Mouse (Mus musculus) erythroblast, embryonic 14.5 days (primary cell): Measurements from ENCODE around the gene Gm20716. TPM values are rescaled to one million over a fixed set of nuclear protein-coding genes. Genes with fewer than 3 reads are reported as not detected.

Experiments used
- H3K27me3 ChIP-seq: 2 replicates; pipeline ENCODE4 v1.6.1; 2012; ENCODE audit warnings: inconsistent platforms; ENCODE audit not compliant: control insufficient read depth
- H3K36me3 ChIP-seq: 2 replicates; pipeline ENCODE4 v1.6.1; 2012; ENCODE audit warnings: mild to moderate bottlenecking, inconsistent platforms; ENCODE audit not compliant: control insufficient read depth
- H3K4me1 ChIP-seq: 2 replicates; pipeline ENCODE4 v1.6.1; 2012; ENCODE audit warnings: inconsistent platforms; ENCODE audit not compliant: control insufficient read depth
- H3K4me3 ChIP-seq: replicated peaks from 2 replicates; pipeline ENCODE3; 2012; ENCODE audit warnings: moderate library complexity, mild to moderate bottlenecking, inconsistent platforms
- H3K9me3 ChIP-seq: 2 replicates; pipeline ENCODE4 v1.6.1; 2012; ENCODE audit warnings: low read length, inconsistent platforms, mixed read lengths; ENCODE audit not compliant: control insufficient read depth
- GATA1 ChIP-seq: IDR thresholded peaks from 2 replicates; pipeline ENCODE4 v1.6.1; 2012; ENCODE audit warnings: low read length, inconsistent platforms, mixed read lengths
- TAL1 ChIP-seq: IDR thresholded peaks from 3 replicates; pipeline ENCODE4 v1.6.1; 2012; ENCODE audit warnings: low read length, inconsistent platforms, mixed read lengths
- polyA plus RNA-seq: library from polyadenylated mRNA; stranded (reverse); fragments of >175 nt; gene quantifications from 2 replicates; pipeline ENCODE4 v1.2.3, GENCODE M21; 2012

Gene Gm20716
- polyA plus RNA-seq, 1 experiment, result not detected

DNA sequence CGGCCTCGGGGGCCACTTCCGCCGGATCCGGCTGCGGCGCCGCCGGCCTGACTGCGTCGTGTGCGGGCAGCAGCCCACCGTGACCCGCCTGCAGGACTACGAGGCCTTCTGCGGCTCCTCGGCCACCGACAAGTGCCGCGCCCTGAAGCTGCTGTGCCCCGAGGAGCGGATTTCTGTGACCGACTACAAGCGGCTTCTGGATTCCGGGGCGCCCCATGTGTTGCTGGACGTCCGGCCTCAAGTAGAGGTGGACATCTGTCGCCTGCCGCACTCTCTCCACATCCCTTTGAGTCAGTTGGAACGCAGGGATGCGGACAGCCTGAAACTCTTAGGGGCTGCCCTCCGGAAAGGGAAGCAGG is 1.3 kb upstream of the Gm20716 start:
- Histone ChIP-seq H3K4me3 (peak overlapping the region; percentile 100), H3K36me3 (peaks cover 44% of the 10 kb centered on the region), H3K27me3 (no peaks in the 10 kb centered on the region), H3K9me3 (no peaks in the 10 kb centered on the region), H3K4me1 (peaks cover 45% of the 10 kb centered on the region)
- no peak for TF ChIP-seq GATA1
- no peak for TF ChIP-seq TAL1

- TF ChIP-seq GATA1 (no peak), TAL1 (no peak)
- no peaks in the 10 kb centered on the region for H3K27me3 ChIP-seq
- no peaks in the 10 kb centered on the region for H3K9me3 ChIP-seq
- H3K4me1 ChIP-seq, result peaks cover 45% of the 10 kb centered on the region
- H3K4me3 ChIP-seq, result peak overlapping the region; percentile 100
- peaks cover 49% of the 10 kb centered on the region for H3K36me3 ChIP-seq
Measured at GRCm38 (mm10) chr2:168230773-168231470, 758 bp upstream of the Gm20716 start.

DNA sequence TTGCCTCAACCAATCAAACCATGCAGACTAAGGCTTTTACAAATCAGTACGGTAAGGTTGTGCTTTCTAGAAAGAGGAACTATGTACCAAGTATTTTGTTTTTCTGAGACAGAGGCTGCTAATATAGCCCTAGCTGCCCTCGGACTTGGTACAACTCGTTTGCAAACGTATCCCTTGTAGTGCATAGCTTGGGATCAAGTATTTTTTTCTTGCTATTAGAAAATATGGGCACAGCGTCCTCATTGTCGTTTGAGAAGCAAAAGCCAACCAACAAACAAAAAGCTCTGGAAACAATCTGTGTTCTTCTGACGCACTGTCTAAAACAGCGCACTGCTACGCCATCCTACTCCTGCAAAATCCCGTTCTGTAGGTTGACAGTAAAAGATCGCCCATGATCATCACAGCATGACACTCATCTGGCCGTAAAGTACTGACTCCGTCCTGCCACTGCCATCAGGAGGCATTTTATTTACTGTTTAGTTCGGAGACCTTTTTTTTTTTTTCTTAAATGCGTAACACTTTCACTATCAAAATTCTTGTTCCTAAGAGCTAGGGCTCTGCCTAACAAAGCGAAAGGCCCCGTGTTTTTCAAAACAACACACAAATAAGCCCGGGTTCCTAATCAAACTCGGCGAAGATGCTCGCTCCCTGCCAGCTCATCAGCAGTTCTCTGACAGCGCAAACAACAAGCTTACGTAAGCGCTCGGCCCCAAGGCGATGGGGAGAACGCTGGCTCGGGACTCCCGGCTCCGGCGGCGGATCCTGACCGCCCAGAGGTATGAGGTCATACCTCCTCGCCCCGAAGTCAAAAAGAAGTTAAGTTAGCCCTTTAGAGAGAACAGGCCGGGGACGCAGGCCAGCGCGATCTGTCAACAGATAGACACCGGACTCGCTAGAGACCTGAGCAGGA is 793 bp downstream of the Gm20716 start:
- peak overlapping the region; percentile 100 for H3K4me3 ChIP-seq
- peaks cover 65% of the 10 kb centered on the region for H3K36me3 ChIP-seq
- peaks cover 45% of the 10 kb centered on the region for H3K4me1 ChIP-seq
- no peaks in the 10 kb centered on the region for H3K27me3 ChIP-seq
- H3K9me3 ChIP-seq, result no peaks in the 10 kb centered on the region
- TF ChIP-seq GATA1, result no peak
- no peak for TF ChIP-seq TAL1

DNA sequence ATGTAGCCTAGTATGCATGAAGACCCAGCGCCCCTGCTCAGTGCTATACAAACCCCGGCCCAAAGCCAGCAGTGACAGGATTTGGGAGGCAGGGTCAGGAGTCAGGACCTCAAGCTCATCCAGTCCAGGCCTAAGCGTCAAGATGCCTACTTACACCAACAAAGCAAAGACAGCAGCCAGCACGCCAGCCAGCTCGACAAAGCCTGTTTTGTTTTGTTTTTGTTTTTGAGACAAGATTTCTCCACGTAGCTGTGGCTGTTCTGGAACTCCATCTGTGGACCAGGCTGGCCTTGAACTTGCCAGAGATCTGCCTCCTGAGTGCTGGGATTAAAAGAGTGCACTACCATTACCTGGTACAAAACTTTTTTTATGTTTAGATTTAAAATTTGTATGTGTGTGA is 6.8 kb downstream of the Gm20716 start:
- Histone ChIP-seq H3K27me3 (no peaks in the 10 kb centered on the region), H3K4me1 (peaks cover 14% of the 10 kb centered on the region), H3K36me3 (peaks cover 95% of the 10 kb centered on the region), H3K9me3 (no peaks in the 10 kb centered on the region), H3K4me3 (no peak overlapping the region)
- TF ChIP-seq GATA1, result no peak
- TF ChIP-seq TAL1, result no peak

DNA sequence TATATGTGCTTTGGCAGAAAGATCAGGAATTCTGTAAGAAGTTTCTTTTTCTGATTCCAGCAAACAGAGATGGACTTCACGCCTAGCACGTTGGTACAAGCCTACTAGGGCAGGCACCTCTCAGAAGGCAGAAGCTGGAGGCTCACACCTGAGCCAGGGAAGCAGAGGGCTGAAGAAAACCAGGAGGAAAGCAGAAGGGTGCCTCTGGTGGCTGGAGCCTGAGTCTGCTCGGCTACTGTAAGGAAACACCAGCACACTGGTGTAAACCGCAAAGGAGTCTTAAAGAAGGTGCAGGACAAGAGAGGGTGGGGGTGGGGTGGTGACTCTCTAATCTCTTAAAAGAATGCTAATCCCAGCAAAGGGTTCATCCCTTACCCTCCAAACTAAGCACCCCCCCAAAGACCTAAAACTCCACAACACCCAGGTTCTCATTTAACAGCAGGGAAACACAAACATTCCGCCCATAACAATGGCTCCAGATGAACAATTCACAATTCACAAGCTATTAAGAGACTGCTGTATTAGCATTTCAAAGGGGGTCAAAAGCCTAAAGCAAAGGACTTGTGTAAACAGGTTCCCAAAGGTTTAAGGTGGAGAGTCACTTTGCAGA is 16.3 kb downstream of the Gm20716 start:
- no peak for TF ChIP-seq GATA1
- TF ChIP-seq TAL1, result no peak
- no peaks in the 10 kb centered on the region for H3K4me1 ChIP-seq

DNA sequence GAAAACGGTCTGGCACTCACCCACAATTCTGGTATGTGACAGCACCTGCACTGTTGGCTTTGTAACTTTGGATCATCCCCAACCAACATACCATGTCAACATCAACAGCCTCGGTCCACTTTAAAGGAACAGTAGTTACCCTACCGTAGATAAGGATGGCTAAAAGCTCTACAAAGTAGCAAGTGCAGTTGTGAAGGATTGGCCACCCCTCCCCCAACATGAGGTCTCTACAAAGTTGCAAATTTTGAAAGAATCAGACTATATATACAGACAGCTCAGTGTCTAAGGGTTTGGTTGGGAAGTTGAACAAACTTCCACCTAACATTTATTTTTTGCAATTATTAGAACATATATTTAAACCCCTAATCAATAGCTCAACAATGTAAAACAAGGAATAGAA is 22.3 kb downstream of the Gm20716 start:
- H3K4me3 ChIP-seq, result peak overlapping the region; percentile 97
- H3K27me3 ChIP-seq, result no peaks in the 10 kb centered on the region
- H3K36me3 ChIP-seq, result peaks cover 81% of the 10 kb centered on the region
- no peaks in the 10 kb centered on the region for H3K9me3 ChIP-seq
- TF ChIP-seq GATA1 (no peak), TAL1 (no peak)
- H3K4me1 ChIP-seq, result peaks cover 36% of the 10 kb centered on the region

More for the DNA sequence above, 16.3 kb downstream of the Gm20716 start:
- H3K27me3 ChIP-seq, result no peaks in the 10 kb centered on the region
- peaks cover 98% of the 10 kb centered on the region for H3K36me3 ChIP-seq
- H3K4me3 ChIP-seq, result no peak overlapping the region
- H3K9me3 ChIP-seq, result no peaks in the 10 kb centered on the region

DNA sequence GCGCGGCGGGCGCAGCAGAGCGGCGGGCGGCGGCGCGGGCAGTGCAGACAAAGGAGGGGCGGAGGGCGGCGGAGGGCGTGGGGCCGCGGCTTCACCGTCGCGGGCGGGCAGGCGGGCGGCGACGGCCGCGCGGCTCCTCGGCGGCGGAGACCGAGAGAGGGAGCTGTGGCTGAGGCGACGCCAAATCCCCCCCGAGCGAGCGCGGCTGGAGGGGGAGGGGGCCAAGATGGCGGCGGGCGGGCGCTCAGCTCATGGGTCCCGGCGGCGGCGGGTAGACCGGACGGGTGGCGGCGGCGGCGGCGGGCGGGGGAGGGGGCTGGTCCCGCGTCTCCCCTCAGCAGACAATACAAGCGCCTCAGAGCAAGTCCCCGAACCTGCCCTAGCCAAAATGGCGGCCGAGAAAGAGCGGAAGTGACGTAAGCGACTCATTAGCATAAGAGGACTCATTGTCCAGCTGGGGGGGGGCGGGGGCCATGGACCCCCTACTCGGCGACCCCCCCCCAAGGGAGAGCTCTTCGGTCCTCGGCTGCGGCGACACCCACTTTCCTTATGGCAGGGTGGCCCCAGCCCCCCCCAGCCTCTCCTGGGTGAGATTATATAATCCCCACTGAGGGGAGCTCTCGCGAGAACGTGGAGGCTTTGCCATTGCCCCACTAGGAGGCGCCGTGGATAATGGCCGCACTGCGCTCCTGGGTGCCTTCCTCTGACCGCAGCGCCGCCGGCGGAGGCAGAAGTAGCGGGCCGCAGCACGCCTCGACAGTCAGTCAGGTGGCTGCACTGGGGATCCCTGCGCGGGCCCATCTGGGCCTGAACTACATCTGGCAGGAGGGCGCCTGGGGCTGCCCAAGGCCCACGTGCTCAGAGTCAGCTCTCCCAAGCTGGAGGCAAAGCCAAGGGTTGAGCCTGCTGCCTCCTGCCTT is 23.2 kb downstream of the Gm20716 start, which contains the start of gene Adnp:
Adnp (minus strand) TSS at position 388 of the 920 bp plus-strand sequence.
- Histone ChIP-seq H3K4me1 (peaks cover 39% of the 10 kb centered on the region), H3K27me3 (no peaks in the 10 kb centered on the region), H3K36me3 (peaks cover 80% of the 10 kb centered on the region), H3K4me3 (peak within 1 kb of the TSS; percentile 97), H3K9me3 (no peaks in the 10 kb centered on the region)
- TF ChIP-seq TAL1 (no peak), GATA1 (no peak)
